Mouse (Mus musculus) intestine, postnatal 0 days (tissue): ENCODE results near the gene Unc80. TPM values are rescaled to one million over a fixed set of nuclear protein-coding genes. Genes with fewer than 3 reads are reported as not detected.

Experiments
- ATAC-seq: fragments of 200-750 bp; cut with Nextera tagmentation; 2 replicates; pipeline ENCODE4 v1.8.0; 2017; ENCODE audit warnings: mild to moderate bottlenecking, moderate TSS enrichment, moderate library complexity
- H3K27ac ChIP-seq: fragments of 300-500 bp; sonication (generic); 2 replicates; pipeline ENCODE4 v1.5.1; 2014; ENCODE audit warnings: mild to moderate bottlenecking, low read depth, low read length, moderate library complexity
- H3K27me3 ChIP-seq: fragments of 300-500 bp; sonication (generic); replicated peaks from 2 replicates; pipeline ENCODE4 v1.6.1; 2014; ENCODE audit warnings: low read length, mixed read lengths; ENCODE audit not compliant: control insufficient read depth, insufficient read depth
- H3K36me3 ChIP-seq: fragments of 300-500 bp; sonication (generic); 2 replicates; pipeline ENCODE4 v1.6.1; 2014; ENCODE audit warnings: mild to moderate bottlenecking, moderate library complexity; ENCODE audit not compliant: control insufficient read depth, insufficient read depth
- H3K4me1 ChIP-seq: fragments of 300-500 bp; sonication (generic); replicated peaks from 2 replicates; pipeline ENCODE4 v1.6.1; 2014; ENCODE audit warnings: antibody characterized with exemption, low read length, mixed read lengths; ENCODE audit not compliant: control insufficient read depth, insufficient read depth
- H3K4me2 ChIP-seq: fragments of 300-500 bp; sonication (generic); replicated peaks from 2 replicates; pipeline ENCODE4 v1.6.1; 2014; ENCODE audit warnings: low read depth, mild to moderate bottlenecking, moderate library complexity
- H3K4me3 ChIP-seq: fragments of 300-500 bp; sonication (generic); 2 replicates; pipeline ENCODE4 v1.5.1; 2014; ENCODE audit warnings: low read depth, low read length
- H3K9ac ChIP-seq: fragments of 300-500 bp; sonication (generic); 2 replicates; pipeline ENCODE4 v1.6.1; 2014; ENCODE audit warnings: mild to moderate bottlenecking, low read depth, low read length
- H3K9me3 ChIP-seq: fragments of 300-500 bp; sonication (generic); 2 replicates; pipeline ENCODE4 v1.6.1; 2016; ENCODE audit warnings: mixed run types; ENCODE audit not compliant: control insufficient read depth
- CTCF ChIP-seq: sonication (generic); IDR thresholded peaks from 2 replicates; pipeline ENCODE4 v1.5.1; 2016; ENCODE audit warnings: low read depth, mild to moderate bottlenecking, control low read depth, antibody characterized with exemption, moderate library complexity
- WGBS: fragments of 180-500 bp; shearing (Covaris S2); extraction: QIAGEN DNeasy Blood & Tissue Kit; methylation state at CpG from one replicate; pipeline ENCODE4 v1.1.7; 2014; 5-methylcytosine and 5-hydroxymethylcytosine counted together
- polyA plus RNA-seq: library from polyadenylated mRNA; unstranded; fragments of >200 nt; fragmentation: Nextera tagmentation; extraction: Ambion mirVana; gene quantifications from 2 replicates; pipeline ENCODE4 v1.2.1, GENCODE M21; 2015

The Unc80 gene
- polyA plus RNA-seq, 1 experiment from 2014 or later: 0.39 TPM

DNA sequence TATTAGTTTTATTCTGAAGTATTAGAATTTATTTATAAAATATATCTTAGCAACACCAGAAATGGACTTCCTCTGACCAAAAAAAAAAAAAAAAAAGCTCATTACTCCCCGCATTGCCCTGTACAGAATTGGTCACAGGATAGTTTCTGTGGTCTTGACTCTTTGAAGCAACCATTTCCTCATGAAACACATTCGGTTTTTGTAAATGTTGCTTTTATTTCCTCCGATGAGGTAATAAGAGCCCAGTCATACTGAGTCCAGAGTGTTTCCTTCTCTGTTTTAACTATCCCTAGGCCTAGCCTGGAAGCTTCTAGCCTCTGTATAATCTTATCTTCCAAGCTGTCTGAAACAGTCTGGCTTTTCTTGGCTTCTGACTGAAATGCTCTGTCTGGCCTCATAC, 244.7 kb downstream of the Unc80 start:
- ATAC-seq: no peak

DNA sequence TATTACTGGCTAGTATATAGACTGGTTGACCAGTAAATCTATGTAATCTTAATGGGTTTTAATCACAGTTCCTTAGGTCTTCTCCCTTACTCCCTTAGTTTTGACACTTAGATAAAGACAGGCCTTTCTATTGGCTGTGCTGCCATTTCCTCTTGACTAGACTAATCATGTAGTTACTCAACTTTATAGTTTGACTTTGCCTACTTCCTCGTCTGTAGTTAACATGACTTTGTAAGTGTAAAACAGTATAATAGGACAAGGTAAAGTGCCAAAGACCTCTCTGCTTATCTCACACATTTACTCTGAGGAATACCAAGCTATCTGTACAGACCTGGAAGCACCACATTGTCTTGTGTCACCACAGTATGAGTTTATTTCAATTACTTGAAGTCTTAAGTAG, 262.4 kb downstream of the Unc80 start:
- peak; percentile 65 for ATAC-seq
- WGBS: 22% methylated on average over 1 of the region's 1 CpGs
- no peaks in the 10 kb centered on the region for H3K4me1 ChIP-seq
- H3K4me3 ChIP-seq: no peak overlapping the region
- H3K9me3 ChIP-seq: no peaks in the 10 kb centered on the region
- no peak overlapping the region for H3K9ac ChIP-seq
- H3K36me3 ChIP-seq: peaks cover 7% of the 10 kb centered on the region; the same call in 1 of the 2 replicates
- no peaks in the 10 kb centered on the region for H3K27me3 ChIP-seq
- TF ChIP-seq CTCF: no peak
- H3K27ac ChIP-seq: no peak overlapping the region
- no peak overlapping the region for H3K4me2 ChIP-seq

More for the DNA sequence above, 244.7 kb downstream of the Unc80 start:
- 95% methylated on average over 3 of the region's 3 CpGs for WGBS
- Histone ChIP-seq H3K9ac (no peak overlapping the region), H3K4me2 (no peak overlapping the region), H3K4me3 (no peak overlapping the region), H3K27me3 (no peaks in the 10 kb centered on the region), H3K4me1 (no peaks in the 10 kb centered on the region), H3K27ac (no peak overlapping the region), H3K36me3 (peaks cover 35% of the 10 kb centered on the region), H3K9me3 (no peaks in the 10 kb centered on the region)
- TF ChIP-seq CTCF: no peak

Other genes starting within 250 kb of the Unc80 start
- 41.4 and 44.3 TPM in 2 replicates for gene Rpe, start 232.5 kb downstream of the Unc80 start, polyA plus RNA-seq